Mouse (Mus musculus) stomach, embryonic 14.5 days (tissue): ENCODE measurements at regions not wholly inside any gene's neighbourhood (a gene's known extent, or its start where the extent isn't known, plus 50 kb on each side); places are given as distances from the start of the nearest gene placed in this dataset.

Experiments
- ATAC-seq: fragments of 200-750 bp; cut with Nextera tagmentation; 2 replicates; pipeline ENCODE4 v1.8.0; 2017; ENCODE audit warnings: low read depth, moderate TSS enrichment; ENCODE audit not compliant: insufficient number of reproducible peaks, insufficient read depth, low FRiP score
- H3K27ac ChIP-seq: fragments of 300-500 bp; sonication (generic); 2 replicates; pipeline ENCODE4 v1.5.1; 2014; ENCODE audit warnings: mild to moderate bottlenecking, low read length, moderate library complexity, mixed read lengths
- H3K27me3 ChIP-seq: fragments of 300-500 bp; sonication (generic); 2 replicates; pipeline ENCODE4 v1.6.1; 2014; ENCODE audit warnings: low read length, control low read depth, mixed read lengths; ENCODE audit not compliant: control insufficient read depth, insufficient read depth
- H3K36me3 ChIP-seq: fragments of 300-500 bp; sonication (generic); 2 replicates; pipeline ENCODE4 v1.6.1; 2014; ENCODE audit warnings: mild to moderate bottlenecking, control low read depth, low read length, moderate library complexity, mixed read lengths; ENCODE audit not compliant: control insufficient read depth, insufficient read depth
- H3K4me1 ChIP-seq: fragments of 300-500 bp; sonication (generic); 2 replicates; pipeline ENCODE4 v1.6.1; 2014; ENCODE audit warnings: low read length, control low read depth, mixed read lengths; ENCODE audit not compliant: control insufficient read depth, insufficient read depth
- H3K4me2 ChIP-seq: fragments of 300-500 bp; sonication (generic); replicated peaks from 2 replicates; pipeline ENCODE4 v1.6.1; 2014; ENCODE audit warnings: low read depth, low read length, control low read depth
- H3K4me3 ChIP-seq: fragments of 300-500 bp; sonication (generic); 2 replicates; pipeline ENCODE4 v1.5.1; 2014; ENCODE audit warnings: low read depth, low read length, control low read depth
- H3K9ac ChIP-seq: fragments of 300-500 bp; sonication (generic); replicated peaks from 2 replicates; pipeline ENCODE4 v1.6.1; 2014; ENCODE audit warnings: low read depth, mild to moderate bottlenecking, control low read depth, low read length, moderate library complexity, mixed read lengths
- H3K9me3 ChIP-seq: fragments of 300-500 bp; sonication (generic); 2 replicates; pipeline ENCODE4 v1.6.1; 2016; ENCODE audit warnings: low read depth, low read length, control low read depth; ENCODE audit not compliant: control insufficient read depth
- WGBS: fragments of 180-500 bp; shearing (Covaris S2); extraction: QIAGEN DNeasy Blood & Tissue Kit; methylation state at CpG from one replicate; pipeline ENCODE4 v1.1.7; 2014; 5-methylcytosine and 5-hydroxymethylcytosine counted together

DNA sequence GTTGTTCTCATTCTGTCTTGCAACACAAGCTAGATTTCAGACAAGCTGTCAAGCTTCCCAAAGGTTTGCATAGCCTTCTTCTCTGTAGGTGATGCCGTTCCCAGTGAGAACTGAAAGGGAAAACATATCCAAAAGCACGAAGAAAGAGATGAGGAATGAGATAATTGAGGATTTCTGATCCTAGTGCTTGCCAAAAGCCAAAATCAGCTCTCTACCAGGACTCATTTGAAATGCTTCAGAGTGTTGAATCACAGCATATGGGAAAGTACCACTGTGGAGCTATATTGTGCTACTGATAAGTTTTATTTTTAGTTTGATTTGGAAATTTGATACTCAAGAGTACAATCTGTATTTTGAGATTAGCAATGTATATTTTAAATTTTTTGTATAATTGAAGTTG is 413.2 kb downstream of the 1700017N19Rik start:
- Histone ChIP-seq H3K4me3 (no peak overlapping the region), H3K4me2 (no peak overlapping the region), H3K9me3 (no peaks in the 10 kb centered on the region), H3K27me3 (no peaks in the 10 kb centered on the region), H3K9ac (no peak overlapping the region), H3K4me1 (no peaks in the 10 kb centered on the region), H3K27ac (no peak overlapping the region), H3K36me3 (no peaks in the 10 kb centered on the region)
- WGBS: 73% methylated on average over 2 of the region's 2 CpGs
- ATAC-seq: no peak

DNA sequence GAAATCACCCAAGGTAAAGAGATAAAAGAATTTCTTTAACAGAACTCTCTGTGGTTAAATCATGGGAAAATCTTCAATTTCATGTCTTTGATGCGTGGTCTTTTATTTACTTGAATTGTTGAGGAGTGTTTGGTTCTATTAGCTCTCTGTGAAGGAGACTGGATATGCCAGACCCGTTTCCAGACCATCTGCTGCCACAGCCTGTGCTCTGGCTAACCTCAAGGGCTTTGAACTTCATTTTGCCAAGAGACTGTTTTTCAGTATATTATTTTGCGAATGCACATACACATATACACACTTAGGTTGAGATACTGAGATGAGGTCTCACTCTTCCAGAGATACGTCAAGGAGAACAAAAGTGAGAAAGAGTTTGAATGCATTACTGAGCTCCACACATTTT is 414.4 kb downstream of the 1700017N19Rik start:
- H3K9me3 ChIP-seq: no peaks in the 10 kb centered on the region
- 80% methylated on average over 4 of the region's 4 CpGs for WGBS
- H3K4me1 ChIP-seq: no peaks in the 10 kb centered on the region
- H3K9ac ChIP-seq: no peak overlapping the region
- H3K4me2 ChIP-seq: no peak overlapping the region
- H3K4me3 ChIP-seq: no peak overlapping the region
- no peaks in the 10 kb centered on the region for H3K27me3 ChIP-seq
- no peak overlapping the region for H3K27ac ChIP-seq
- no peaks in the 10 kb centered on the region for H3K36me3 ChIP-seq
- ATAC-seq: no peak

DNA sequence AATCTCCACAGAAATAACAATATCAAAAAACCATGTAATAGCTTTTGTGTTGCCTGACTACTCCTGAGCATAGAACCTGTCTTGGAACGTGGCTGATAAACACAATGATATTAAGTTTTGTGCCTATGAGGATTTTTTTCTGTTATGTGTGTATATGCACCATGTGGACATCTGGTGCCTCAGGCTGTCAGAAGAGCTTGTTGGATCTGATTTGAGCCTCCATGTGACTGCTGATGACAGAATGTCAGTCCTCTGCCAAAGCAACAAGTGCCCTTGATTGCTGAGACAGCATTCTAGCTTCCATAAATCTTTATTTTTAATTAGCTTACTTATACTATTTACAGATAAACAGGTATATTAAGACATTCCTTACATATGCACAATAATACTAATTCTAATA is 425.1 kb downstream of the 1700017N19Rik start:
- no peak for ATAC-seq
- Histone ChIP-seq H3K4me2 (no peak overlapping the region), H3K4me3 (no peak overlapping the region), H3K4me1 (no peaks in the 10 kb centered on the region), H3K36me3 (no peaks in the 10 kb centered on the region), H3K9ac (no peak overlapping the region), H3K27ac (no peak overlapping the region), H3K27me3 (no peaks in the 10 kb centered on the region), H3K9me3 (no peaks in the 10 kb centered on the region)
- 75% methylated on average over 1 of the region's 1 CpGs for WGBS

DNA sequence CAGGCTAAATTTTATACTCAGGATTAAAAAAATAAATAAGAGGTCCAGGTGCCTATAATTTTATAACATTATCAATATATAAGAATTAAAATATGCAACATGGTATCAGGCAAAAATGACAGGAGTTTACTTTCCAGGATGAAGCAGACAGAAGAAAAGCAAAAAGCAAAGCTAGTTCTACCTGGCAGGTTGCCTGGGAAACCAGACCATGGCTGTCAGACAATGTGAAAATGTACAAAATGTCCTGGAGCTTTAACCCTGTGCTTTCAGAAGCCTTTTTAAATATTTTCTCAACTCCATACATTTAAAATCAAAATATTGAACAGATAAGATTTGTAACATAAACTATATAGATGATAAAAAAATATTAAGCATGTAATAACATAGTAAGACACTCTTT is 448.3 kb downstream of the 1700017N19Rik start:
- Histone ChIP-seq H3K4me1 (no peaks in the 10 kb centered on the region), H3K27ac (no peak overlapping the region), H3K9me3 (no peaks in the 10 kb centered on the region), H3K4me2 (no peak overlapping the region), H3K36me3 (no peaks in the 10 kb centered on the region), H3K4me3 (no peak overlapping the region), H3K27me3 (no peaks in the 10 kb centered on the region), H3K9ac (no peak overlapping the region)
- ATAC-seq: no peak

DNA sequence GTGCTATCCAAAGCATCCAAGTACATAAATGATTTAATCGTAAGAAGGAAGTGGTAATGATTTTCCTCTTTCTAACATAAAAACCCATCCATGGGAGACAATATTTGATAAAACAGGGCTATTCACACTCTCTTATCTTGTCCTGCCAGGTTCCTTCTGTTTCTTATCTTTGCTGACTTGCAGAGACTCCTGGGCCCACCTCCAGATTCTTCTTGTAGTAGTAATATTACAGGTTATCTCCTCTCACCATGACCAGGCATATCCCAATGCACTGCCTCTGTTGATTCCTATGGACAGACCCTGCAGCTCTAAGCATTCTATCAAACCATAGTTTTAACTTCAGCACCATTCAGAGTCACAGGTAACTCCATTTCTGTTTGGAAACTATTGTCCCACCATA is 448.8 kb downstream of the 1700017N19Rik start:
- Histone ChIP-seq H3K27ac (no peak overlapping the region), H3K36me3 (no peaks in the 10 kb centered on the region), H3K4me2 (no peak overlapping the region), H3K4me3 (no peak overlapping the region), H3K4me1 (no peaks in the 10 kb centered on the region), H3K9me3 (no peaks in the 10 kb centered on the region), H3K27me3 (no peaks in the 10 kb centered on the region), H3K9ac (no peak overlapping the region)
- WGBS: 78% methylated on average over 1 of the region's 1 CpGs
- ATAC-seq: no peak
